Mouse (Mus musculus) cerebellum, postnatal 14 days (tissue): Measurements from ENCODE around the gene Nsun6.
A peak's percentile ranks its signal among the peaks of the same experiment; 100 is the strongest.

Experiments used
- DNase-seq, 2 experiments: peaks; one replicate each; pipeline ENCODE4 v3.0.0; 2021; ENCODE audit warnings: mixed read lengths in 2 of 2

Nsun6 gene

DNA sequence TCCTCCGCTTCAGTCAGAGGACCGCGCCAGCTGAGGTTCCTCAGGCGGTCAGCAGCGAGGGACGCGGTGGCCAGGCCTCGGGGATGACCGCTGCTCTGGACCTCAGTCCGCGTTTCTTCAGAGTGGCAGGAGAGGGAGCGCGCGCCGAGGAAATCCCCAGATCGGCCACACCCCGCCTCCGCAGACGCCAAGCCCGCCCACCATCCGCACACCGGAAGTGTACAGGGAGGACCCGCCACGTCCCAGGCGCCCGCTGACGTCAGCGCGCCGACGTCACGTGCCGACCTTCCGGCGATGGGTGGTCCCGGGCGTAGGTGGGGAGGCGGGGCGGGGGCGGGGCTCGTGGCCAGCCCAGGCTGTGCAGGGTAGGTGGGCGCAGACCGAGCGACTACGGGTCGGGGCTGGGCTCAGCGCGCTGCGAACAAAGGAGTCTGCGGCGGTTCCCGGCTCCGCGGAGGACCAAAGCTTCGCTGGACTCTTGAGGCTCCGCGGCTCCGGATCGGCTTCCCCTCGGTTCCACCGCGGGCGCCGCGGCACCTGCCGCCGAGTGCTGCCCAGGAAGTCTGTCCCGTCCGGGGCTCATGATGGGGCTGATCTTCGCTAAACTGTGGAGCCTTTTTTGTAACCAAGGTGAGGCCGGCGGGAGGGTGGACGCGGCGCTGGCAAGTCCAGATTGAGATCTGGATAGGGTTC is at the start of gene Nsun6:
TSS of gene Nsun6 (minus strand) at position 125 of the 693 bp plus-strand sequence.
- peak; percentile 98 for DNase-seq

GRCm38 (mm10) chr2:15104386-15104785 is 49.5 kb upstream of the Nsun6 start:
- no peak for DNase-seq

GRCm38 (mm10) chr2:15096514-15097090 is 41.7 kb upstream of the Nsun6 start:
- DNase-seq: no peak

- DNase-seq: no peak
These were observed 32.4 kb upstream of the Nsun6 start for GRCm38 (mm10) chr2:15087308-15087707.

- no peak for DNase-seq
These were observed 28.8 kb upstream of the Nsun6 start for GRCm38 (mm10) chr2:15083702-15084101.

- DNase-seq: no peak
These were observed 12.2 kb upstream of the Nsun6 start for GRCm38 (mm10) chr2:15067091-15067490.

DNA sequence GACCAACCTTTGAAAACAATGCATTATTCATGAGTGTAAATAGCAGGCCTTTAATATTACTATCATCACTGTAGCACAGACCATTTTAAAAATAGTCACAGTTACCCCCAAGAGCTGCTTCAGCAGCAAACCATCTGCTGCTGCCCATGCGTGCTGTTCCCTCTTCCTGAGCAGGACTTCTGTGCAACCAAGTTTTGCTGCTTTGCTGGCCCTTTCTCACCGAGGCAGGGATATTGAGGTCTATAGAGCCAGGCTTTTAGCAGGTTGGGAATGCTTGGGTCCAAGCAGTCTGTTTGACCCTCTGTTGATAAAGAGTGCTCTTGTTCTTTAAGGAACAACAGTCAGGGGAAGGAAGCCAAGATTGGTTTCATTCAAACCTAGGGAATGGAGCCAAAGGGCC is 10.6 kb upstream of the Nsun6 start:
- DNase-seq: peak in 1 of 2 experiments; percentile 43

GRCm38 (mm10) chr2:15064380-15065269 is 9.8 kb upstream of the Nsun6 start:
- DNase-seq: peak in 1 of 2 experiments; percentile 12

DNA sequence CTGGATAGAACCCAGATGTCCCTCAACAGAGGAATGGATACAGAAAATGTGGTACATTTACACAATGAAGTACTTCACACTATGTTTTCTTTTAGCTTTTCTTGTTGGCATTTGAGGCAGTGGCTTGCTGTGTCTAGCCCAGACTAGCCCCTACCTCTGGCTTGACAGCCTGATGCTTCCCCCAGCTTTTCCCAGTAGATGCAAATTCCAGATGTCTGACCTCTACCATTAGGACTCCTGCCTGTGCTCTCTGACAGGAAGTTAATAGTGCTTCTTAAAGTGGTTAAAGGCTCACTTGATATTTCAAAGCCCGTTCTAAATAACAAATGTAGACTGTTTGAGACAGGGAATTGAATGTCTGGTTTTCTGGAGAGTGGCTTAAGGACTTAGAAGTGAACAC is 8.9 kb upstream of the Nsun6 start:
- DNase-seq: no peak

- no peak for DNase-seq
These were observed 6.0 kb upstream of the Nsun6 start for GRCm38 (mm10) chr2:15060856-15061255.

DNA sequence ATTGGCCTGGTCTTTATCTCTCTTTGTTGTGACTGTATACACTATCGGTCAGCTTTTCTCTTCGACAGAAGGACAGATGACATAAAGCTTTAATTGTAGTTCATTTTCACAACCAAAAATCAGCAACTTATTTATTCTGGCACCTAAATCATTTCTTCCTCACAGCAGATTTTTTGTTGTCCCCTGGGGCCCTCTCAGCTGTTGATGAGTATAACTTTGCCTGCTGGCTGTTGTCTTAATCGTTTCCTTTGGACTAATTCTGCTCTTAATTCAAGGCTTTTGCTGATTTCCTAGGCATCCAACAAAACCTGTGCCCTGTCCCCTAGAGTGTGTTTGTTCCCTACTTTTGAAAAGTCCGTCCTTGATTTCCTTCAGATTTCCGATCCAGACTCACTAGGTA is 3.4 kb upstream of the Nsun6 start:
- DNase-seq: no peak

- no peak for DNase-seq
These were observed 877 bp upstream of the Nsun6 start for GRCm38 (mm10) chr2:15055741-15056151.

DNA sequence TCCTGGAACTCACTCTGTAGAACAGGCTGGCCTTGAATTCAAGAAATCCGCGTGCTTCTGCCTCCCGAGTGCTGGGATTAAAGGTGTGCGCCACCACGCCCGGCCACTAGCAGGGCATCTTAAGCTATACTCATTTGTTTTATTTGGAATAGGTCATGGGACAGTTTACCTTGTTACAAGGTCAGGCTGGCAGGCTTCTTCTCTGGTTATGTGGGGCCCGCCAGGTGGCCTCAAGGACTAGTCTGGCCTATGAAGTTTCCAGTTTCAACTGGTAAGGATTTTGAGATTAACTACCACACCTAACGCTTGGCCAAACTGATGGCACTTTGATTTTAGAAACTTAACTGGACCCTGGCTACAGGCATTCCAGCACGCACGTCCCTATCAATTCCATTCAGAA is 373 bp downstream of the Nsun6 start:
- no peak for DNase-seq

DNA sequence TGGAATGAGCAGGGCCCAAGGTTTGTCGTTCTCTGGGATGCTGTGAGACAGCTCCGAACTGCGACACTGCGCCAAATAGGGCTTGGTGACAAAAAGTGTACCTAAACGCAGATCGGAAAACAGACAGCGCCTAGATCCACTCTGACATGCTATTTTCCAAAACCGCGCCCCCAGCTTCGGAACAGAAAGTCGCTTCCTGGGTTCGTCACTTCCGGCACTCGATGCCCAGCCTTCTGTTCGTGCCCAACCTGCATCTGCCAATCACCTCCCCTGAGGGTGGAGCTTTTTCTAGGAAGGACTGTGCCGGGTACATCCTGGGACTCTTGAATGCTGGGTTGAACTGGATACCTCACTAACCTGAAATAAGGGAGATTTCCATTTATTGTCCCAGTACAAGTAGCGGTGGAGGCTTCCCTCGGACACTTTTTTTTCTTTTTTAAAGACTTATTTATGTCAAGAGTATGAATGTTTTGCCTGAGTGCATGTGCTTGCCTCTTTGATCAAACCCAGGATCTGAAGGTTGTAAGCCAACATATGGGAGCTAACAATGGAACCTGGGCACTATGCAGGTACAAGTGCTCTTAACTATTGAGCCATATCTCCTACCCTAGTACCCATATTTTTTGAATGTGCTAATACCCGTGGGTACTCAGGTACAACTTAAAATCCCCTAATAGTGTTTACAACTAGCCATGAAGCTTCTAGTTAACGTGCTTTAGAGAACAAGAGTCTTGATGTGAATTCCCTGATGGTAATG is 5.6 kb downstream of the Nsun6 start, which contains the start of gene Arl5b:
TSS of gene Arl5b (plus strand) at position 279 of the 757 bp plus-strand sequence.
- peak; percentile 98 for DNase-seq

- peak in 1 of 2 experiments; percentile 17 for DNase-seq
These were observed 14.5 kb downstream of the Nsun6 start for GRCm38 (mm10) chr2:15040326-15040725.

- DNase-seq: no peak
These were observed 16.2 kb downstream of the Nsun6 start for GRCm38 (mm10) chr2:15038705-15039104.

DNA sequence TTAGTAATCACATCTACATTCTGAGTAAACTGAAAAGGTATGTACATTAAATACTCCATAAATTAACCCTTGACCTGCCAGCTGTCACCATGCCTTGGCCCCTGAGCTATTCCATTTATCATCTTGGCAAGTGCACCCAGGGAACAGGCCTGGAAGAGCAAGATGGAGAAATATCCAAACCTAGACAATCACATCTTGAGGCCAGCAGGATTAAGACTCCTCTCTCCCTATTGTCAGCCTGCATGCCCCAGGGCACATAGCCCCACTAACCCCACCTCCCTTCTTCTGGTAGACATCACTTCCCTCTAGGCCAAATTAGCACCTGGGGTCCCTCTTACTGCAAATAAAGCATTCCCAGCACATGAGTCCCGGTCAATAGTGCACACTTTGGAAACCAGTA is 27.1 kb downstream of the Nsun6 start:
- DNase-seq: no peak

DNA sequence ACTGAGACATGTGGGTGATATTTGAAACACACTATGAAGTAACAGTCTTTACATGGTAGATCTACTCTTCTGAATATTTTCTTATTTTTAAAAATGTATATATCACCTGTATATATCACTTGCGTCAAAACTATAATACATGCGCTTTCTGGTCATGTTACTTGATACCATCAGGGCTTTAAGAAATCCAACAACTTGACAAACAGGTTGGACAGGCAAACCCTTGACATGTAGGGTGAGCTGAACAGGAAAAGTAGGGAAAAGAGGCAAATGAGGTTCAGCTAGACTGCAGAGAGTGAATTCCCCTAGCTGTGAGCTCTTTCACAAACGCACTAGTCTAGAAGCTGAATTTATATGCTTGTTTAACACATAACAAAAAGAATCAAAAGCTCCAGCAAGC is 28.1 kb downstream of the Nsun6 start:
- no peak for DNase-seq

- no peak for DNase-seq
These were observed 46.8 kb downstream of the Nsun6 start for GRCm38 (mm10) chr2:15008072-15008471.

GRCm38 (mm10) chr2:15007531-15007930 is 47.3 kb downstream of the Nsun6 start:
- DNase-seq: no peak

- DNase-seq: no peak
These were observed 57.0 kb downstream of the Nsun6 start for GRCm38 (mm10) chr2:14997836-14998235.

DNA sequence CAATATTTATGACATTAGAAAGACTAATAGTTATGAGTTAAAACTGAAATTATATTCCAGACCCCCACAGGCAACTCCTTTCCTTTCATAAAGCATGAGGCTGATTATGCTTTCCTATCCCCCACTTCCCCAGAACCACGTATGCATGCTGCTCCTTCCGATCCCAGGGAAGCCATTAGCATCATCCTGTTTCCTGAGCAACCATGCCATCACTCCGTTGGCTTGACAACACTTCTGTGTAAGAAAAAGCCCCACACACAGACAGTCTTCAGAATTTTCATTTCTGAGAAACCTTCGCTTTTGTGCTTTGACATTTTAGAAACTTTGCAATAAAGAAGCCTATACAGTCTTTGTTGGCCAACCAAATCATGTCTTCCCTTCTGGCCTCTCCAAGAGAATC is 58.8 kb downstream of the Nsun6 start:
- no peak for DNase-seq

GRCm38 (mm10) chr2:14992531-14992930 is 62.3 kb downstream of the Nsun6 start:
- DNase-seq: no peak
